In the genomic region with DNA sequence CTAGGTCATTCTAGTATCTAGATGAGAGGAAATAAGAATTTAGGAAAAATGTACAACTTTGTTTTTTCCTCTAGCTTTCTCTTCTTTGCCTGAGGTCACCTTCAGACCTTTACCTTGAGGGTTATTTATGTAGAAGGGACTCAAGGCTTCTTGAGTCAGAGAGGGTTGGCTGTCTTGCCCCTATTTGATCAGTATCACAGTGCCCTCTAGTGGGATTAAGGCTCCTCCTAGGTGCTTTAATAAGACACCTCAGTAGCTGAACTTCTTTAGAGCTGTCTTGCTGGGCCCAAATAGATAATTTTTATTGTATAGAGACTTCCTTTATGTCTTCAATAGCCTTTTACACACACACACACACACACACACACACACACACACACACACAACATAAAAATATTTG, we compare ENCODE assay signal across 9 mouse cellular contexts. TPM values are rescaled to one million over a fixed set of nuclear protein-coding genes. Genes with fewer than 3 reads are reported as not detected.
DNase-seq lines count a peak whose midpoint lies in the region; ATAC-seq and TF ChIP-seq lines count a peak whose summit lies in the region.
"Had no signal": no experiment of that assay in that cellular context is flagged by ENCODE, and none has a peak within 500 bp of the region (broad histone marks: within the 10 kb centered on the region; RNA-seq: fewer than 3 reads in every experiment).

No protein-coding gene starts in this region.

- H3K27me3 ChIP-seq in kidney, embryonic 16.5 days (ENCODE audit: insufficient read depth, low read length): no peaks in the 10 kb centered on the region
- no peaks in the 10 kb centered on the region for H3K27me3 ChIP-seq in splenic B cell, adult 2 months (ENCODE audit: control insufficient read depth, insufficient read depth, low read length, poor library complexity, severe bottlenecking)
- H3K27me3 ChIP-seq: embryonic facial prominence, embryonic 15.5 days had no signal

- no peaks in the 10 kb centered on the region for H3K9me3 ChIP-seq in kidney, embryonic 16.5 days (ENCODE audit: low read length)
- H3K9me3 ChIP-seq: embryonic facial prominence, embryonic 15.5 days had no signal

- no peak for ATAC-seq in kidney, embryonic 16.5 days (ENCODE audit: low FRiP score, low TSS enrichment)

- no peaks in the 10 kb centered on the region for H3K36me3 ChIP-seq in kidney, embryonic 16.5 days (ENCODE audit: insufficient read depth, low read length)
- H3K36me3 ChIP-seq in splenic B cell, adult 2 months (ENCODE audit: control insufficient read depth, insufficient read depth, low read length, poor library complexity, severe bottlenecking): no peaks in the 10 kb centered on the region
- H3K36me3 ChIP-seq: embryonic facial prominence, embryonic 15.5 days had no signal

- H3K4me1 ChIP-seq in kidney, embryonic 16.5 days (ENCODE audit: insufficient read depth, low read length): peaks cover 6% of the 10 kb centered on the region; the same call in 1 of the 2 replicates
- H3K4me1 ChIP-seq: embryonic facial prominence, embryonic 15.5 days had no signal

- TF ChIP-seq POLR2A in brain, embryonic 14.5 days (IDR thresholded peaks at IDR 0.05; ENCODE audit: borderline replicate concordance, extremely low read depth, insufficient read depth, insufficient read length, poor library complexity, severe bottlenecking): no peak

- H3K27ac ChIP-seq in kidney, embryonic 16.5 days (ENCODE audit: low read length): no peak overlapping the region
- H3K27ac ChIP-seq: embryonic facial prominence, embryonic 15.5 days had no signal

- intact Hi-C loops in heart, postnatal 14 days (cut with DNase I): loop anchor here (2.0 kb wide), 1 partner anchor 136 kb away; no protein-coding TSS in a partner anchor

- H3K4me2 ChIP-seq in kidney, embryonic 16.5 days (replicated peaks; ENCODE audit: low read depth, low read length): no peak overlapping the region
- H3K4me2 ChIP-seq: embryonic facial prominence, embryonic 15.5 days had no signal

- peak; percentile 58; the same call in 1 of the 2 replicates for TF ChIP-seq CTCF in brain, embryonic 14.5 days (IDR thresholded peaks at IDR 0.05; ENCODE audit: borderline replicate concordance, extremely low read depth, insufficient read depth, insufficient read length)

- no peak overlapping the region for H3K9ac ChIP-seq in kidney, embryonic 16.5 days (replicated peaks; ENCODE audit: low read length)
- H3K9ac ChIP-seq: embryonic facial prominence, embryonic 15.5 days had no signal

- H3K4me3 ChIP-seq in kidney, embryonic 16.5 days (ENCODE audit: low read length): no peak overlapping the region
- H3K4me3 ChIP-seq: embryonic facial prominence, embryonic 15.5 days had no signal

- peak; percentile 45 to 62 for DNase-seq in kidney, adult 8-10 months
- DNase-seq in thymus, postnatal 0 days (ENCODE audit: low spot score): peak; percentile 75
- no peak for DNase-seq in thymus, adult 18-20 months
- peak; percentile 88 for DNase-seq in brain, embryonic 14.5 days (ENCODE audit: low read depth)
- DNase-seq in heart, postnatal 14 days: peak; percentile 12 to 51
- DNase-seq in splenic B cell, adult 2 months (ENCODE audit: low read depth, low spot score): peak; percentile 86
- DNase-seq in gastrocnemius, postnatal 4 days (ENCODE audit: low spot score in 2 of 2): no peak

RNA-seq across cellular contexts. Expression of gene Ranbp6, which starts 8.2 kb away (rescaled TPM):
- 17.9 and 18.2 TPM in 2 replicates for polyA plus RNA-seq in kidney, embryonic 16.5 days (2015; fragmentation: Nextera tagmentation; extraction: Ambion mirVana)
- 16.9 and 17.8 TPM in 2 replicates for polyA plus RNA-seq in thymus, postnatal 0 days (2015; fragmentation: Nextera tagmentation; extraction: Ambion mirVana)
- polyA plus RNA-seq in brain, embryonic 14.5 days (2012; rRNA removed): 14.2 and 21.6 TPM in 2 replicates
- 10 to 100 TPM; 15.2 to 15.5 TPM for total RNA-seq in heart, postnatal 14 days (2021)
- 10 to 100 TPM; 10.2 to 12.4 TPM for total RNA-seq in gastrocnemius, postnatal 4 days (2021)

RNA-seq across cellular contexts. Expression of gene 9930021J03Rik, which starts 15.2 kb away (rescaled TPM):
- polyA plus RNA-seq in kidney, embryonic 16.5 days (2015; fragmentation: Nextera tagmentation; extraction: Ambion mirVana): 4.6 and 5.6 TPM in 2 replicates
- 4.2 and 5.4 TPM in 2 replicates for polyA plus RNA-seq in thymus, postnatal 0 days (2015; fragmentation: Nextera tagmentation; extraction: Ambion mirVana)
- polyA plus RNA-seq in brain, embryonic 14.5 days (2012; rRNA removed): 30.9 and 32.6 TPM in 2 replicates
- 10 to 100 TPM; 12.2 to 13.3 TPM for total RNA-seq in heart, postnatal 14 days (2021)
- total RNA-seq in gastrocnemius, postnatal 4 days (2021): 10 to 100 TPM; 19.2 to 22.3 TPM

Comparison
In these comparisons a context has a peak if more than half of its experiments do, and no peak if none do; other contexts are left out.
1. DNase-seq: peak in kidney, adult 8-10 months (2 of 2), thymus, postnatal 0 days (single experiment), brain, embryonic 14.5 days (single experiment), heart, postnatal 14 days (2 of 2) and splenic B cell, adult 2 months (single experiment); none in thymus, adult 18-20 months (0 of 2) and gastrocnemius, postnatal 4 days (0 of 2).